Mouse (Mus musculus) embryonic facial prominence, embryonic 10.5 days (tissue): ENCODE results near the gene Nlgn1. TPM values are rescaled to one million over a fixed set of nuclear protein-coding genes. Genes with fewer than 3 reads are reported as not detected.

Source experiments
- DNase-seq: peaks from one replicate; pipeline ENCODE4 v3.0.0-alpha.2; 2017; ENCODE audit warnings: low spot score
- H3K27ac ChIP-seq: fragments of 300-500 bp; sonication (generic); replicated peaks from 2 replicates; pipeline ENCODE4 v1.5.1; 2016; ENCODE audit warnings: mild to moderate bottlenecking
- H3K27me3 ChIP-seq: fragments of 300-500 bp; sonication (generic); replicated peaks from 2 replicates; pipeline ENCODE4 v1.6.1; 2016; ENCODE audit warnings: low read depth, mild to moderate bottlenecking; ENCODE audit not compliant: poor library complexity, severe bottlenecking
- H3K36me3 ChIP-seq: fragments of 300-500 bp; sonication (generic); replicated peaks from 2 replicates; pipeline ENCODE4 v1.6.1; 2016; ENCODE audit warnings: mild to moderate bottlenecking, moderate library complexity
- H3K4me1 ChIP-seq: fragments of 300-500 bp; sonication (generic); 2 replicates; pipeline ENCODE4 v1.6.1; 2016
- H3K4me3 ChIP-seq: fragments of 300-500 bp; sonication (generic); 2 replicates; pipeline ENCODE4 v1.5.1; 2016; ENCODE audit warnings: mild to moderate bottlenecking, moderate library complexity
- H3K9me3 ChIP-seq: fragments of 300-500 bp; sonication (generic); 2 replicates; pipeline ENCODE4 v1.6.1; 2016; ENCODE audit warnings: mild to moderate bottlenecking
- WGBS: fragments of 180-500 bp; shearing (Covaris S2); methylation state at CpG from one replicate; pipeline ENCODE4 v1.1.7; 2016; 5-methylcytosine and 5-hydroxymethylcytosine counted together
- polyA plus RNA-seq: library from polyadenylated mRNA; unstranded; fragments of >200 nt; fragmentation: Nextera tagmentation; extraction: Ambion mirVana; gene quantifications from 2 replicates; pipeline ENCODE4 v1.2.1, GENCODE M21; 2016

Gene Nlgn1
- polyA plus RNA-seq, 1 experiment from 2014 or later: 1.2 TPM

DNA sequence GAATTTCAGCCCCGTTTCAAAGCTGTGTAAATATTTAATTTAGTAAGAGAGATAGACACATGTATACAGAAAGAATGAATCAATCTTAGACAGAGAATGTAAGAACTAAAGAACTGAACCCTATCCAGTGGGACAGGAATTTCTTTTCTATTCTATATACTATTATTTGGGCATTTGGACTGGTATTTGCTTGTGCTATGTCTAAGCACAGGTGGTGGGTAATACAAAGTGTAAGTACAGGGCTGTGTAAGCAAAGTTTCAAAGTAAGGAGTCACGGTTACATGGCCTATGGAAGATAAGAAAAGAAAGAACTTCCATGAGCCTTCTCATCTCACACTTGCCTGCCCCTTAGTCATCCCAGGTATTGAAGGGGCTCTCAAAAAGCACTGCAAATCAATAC, 624.9 kb downstream of the Nlgn1 start:
- Histone ChIP-seq H3K4me1 (no peaks in the 10 kb centered on the region), H3K9me3 (no peaks in the 10 kb centered on the region), H3K36me3 (no peaks in the 10 kb centered on the region), H3K4me3 (no peak overlapping the region), H3K27me3 (no peaks in the 10 kb centered on the region), H3K27ac (no peak overlapping the region)
- 79% methylated on average over 2 of the region's 2 CpGs for WGBS
- no peak for DNase-seq

DNA sequence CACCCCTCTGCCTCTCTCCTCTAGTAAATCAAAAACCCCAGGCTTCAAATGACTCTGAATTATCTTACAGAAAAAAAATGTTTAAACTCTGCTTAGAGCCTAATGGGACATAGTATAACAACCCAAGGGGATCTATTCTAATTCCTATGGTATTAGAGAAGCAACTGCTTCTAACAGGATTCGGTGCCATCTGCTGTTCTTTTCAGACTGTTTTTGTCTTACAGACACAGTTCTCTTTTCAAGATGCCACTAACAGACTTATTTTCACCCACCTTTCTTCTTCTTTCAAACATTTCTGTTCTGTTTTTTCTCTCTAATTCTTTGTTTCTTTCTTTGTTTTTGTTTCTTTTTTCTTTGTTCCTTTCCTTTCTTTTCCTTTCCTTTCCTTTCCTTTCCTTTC, 635.0 kb downstream of the Nlgn1 start:
- Histone ChIP-seq H3K36me3 (no peaks in the 10 kb centered on the region), H3K27ac (no peak overlapping the region), H3K4me3 (no peak overlapping the region), H3K27me3 (no peaks in the 10 kb centered on the region), H3K9me3 (no peaks in the 10 kb centered on the region), H3K4me1 (no peaks in the 10 kb centered on the region)
- DNase-seq: no peak
- WGBS: 81% methylated on average over 1 of the region's 1 CpGs

GRCm38 (mm10) chr3:25688789-25689464, 643.3 kb downstream of the Nlgn1 start:
- no peaks in the 10 kb centered on the region for H3K9me3 ChIP-seq
- 85% methylated on average over 6 of the region's 6 CpGs for WGBS
- H3K27me3 ChIP-seq: no peaks in the 10 kb centered on the region
- no peaks in the 10 kb centered on the region for H3K36me3 ChIP-seq
- H3K4me1 ChIP-seq: no peaks in the 10 kb centered on the region
- H3K27ac ChIP-seq: no peak overlapping the region
- DNase-seq: no peak
- H3K4me3 ChIP-seq: no peak overlapping the region

GRCm38 (mm10) chr3:25683696-25684095, 648.6 kb downstream of the Nlgn1 start:
- Histone ChIP-seq H3K27ac (no peak overlapping the region), H3K4me1 (no peaks in the 10 kb centered on the region), H3K9me3 (no peaks in the 10 kb centered on the region), H3K4me3 (no peak overlapping the region), H3K36me3 (no peaks in the 10 kb centered on the region), H3K27me3 (no peaks in the 10 kb centered on the region)
- WGBS: 93% methylated on average over 2 of the region's 2 CpGs
- no peak for DNase-seq

GRCm38 (mm10) chr3:25679373-25679772, 652.9 kb downstream of the Nlgn1 start:
- Histone ChIP-seq H3K27ac (no peak overlapping the region), H3K4me1 (no peaks in the 10 kb centered on the region), H3K9me3 (no peaks in the 10 kb centered on the region), H3K36me3 (no peaks in the 10 kb centered on the region), H3K4me3 (no peak overlapping the region), H3K27me3 (no peaks in the 10 kb centered on the region)
- no peak for DNase-seq
- WGBS: 75% methylated on average over 2 of the region's 2 CpGs

DNA sequence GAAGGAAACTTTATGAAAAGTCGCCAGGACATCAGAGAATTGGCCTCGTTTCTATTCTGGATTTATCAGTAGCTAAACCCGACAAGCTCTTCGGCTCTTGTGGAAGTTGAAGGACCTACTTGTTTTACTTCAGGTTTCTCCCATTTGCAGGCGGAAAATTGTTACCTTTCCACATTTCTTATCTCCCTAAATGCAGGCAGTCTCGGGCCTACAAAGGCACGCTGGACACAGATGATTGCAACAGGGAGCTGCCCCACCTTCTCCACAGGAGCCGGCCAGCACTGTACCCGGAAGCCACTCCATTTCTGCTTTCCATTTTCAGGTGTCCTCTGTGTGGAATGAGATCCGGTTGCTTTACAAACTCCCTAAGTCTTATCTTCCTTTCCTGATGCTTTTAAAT, 656.4 kb downstream of the Nlgn1 start:
- no peak for DNase-seq
- Histone ChIP-seq H3K4me3 (no peak overlapping the region), H3K27ac (no peak overlapping the region), H3K9me3 (no peaks in the 10 kb centered on the region), H3K4me1 (no peaks in the 10 kb centered on the region), H3K36me3 (no peaks in the 10 kb centered on the region), H3K27me3 (no peaks in the 10 kb centered on the region)
- 85% methylated on average over 10 of the region's 10 CpGs for WGBS

DNA sequence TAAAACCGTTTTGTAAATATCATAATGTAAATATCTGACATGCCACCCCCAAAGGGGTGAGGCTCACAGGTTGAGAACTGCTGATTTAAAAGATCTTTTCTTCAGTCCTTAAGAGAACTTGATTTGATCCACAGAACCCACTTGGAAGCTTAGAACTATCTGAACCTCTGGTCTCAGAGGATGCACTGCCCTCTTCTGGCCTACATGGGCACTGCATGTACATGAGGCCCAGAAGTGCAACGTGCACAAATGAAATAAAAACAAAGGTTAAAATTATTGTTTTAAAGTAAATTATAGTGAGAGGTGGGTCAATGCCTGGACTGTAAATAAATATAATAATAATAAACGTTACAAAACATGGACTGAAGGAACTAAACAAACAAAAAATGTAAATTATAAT, 657.2 kb downstream of the Nlgn1 start:
- DNase-seq: peak; percentile 34

DNA sequence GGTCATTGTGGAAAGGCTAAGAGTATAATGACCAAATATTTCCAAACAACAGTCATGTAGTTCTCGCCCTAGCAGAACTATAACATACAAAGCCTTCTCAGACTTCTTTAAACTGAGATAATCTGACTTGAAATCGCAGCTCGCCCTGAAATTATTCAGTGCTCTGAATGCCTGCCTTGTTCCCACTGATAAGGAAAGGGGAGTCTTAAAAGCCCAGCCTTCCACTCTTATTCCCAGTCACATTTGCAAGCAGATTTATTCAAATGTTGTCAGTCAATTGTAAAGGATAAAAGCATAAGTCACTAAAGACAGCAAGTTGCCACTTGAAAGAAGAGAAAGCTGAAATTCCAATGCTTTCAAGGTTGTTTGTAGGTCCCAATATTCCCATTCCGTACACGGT, 658.9 kb downstream of the Nlgn1 start:
- no peak for DNase-seq
- no peak overlapping the region for H3K4me3 ChIP-seq
- H3K27ac ChIP-seq: no peak overlapping the region
- H3K9me3 ChIP-seq: no peaks in the 10 kb centered on the region
- H3K27me3 ChIP-seq: no peaks in the 10 kb centered on the region
- WGBS: 61% methylated on average over 5 of the region's 5 CpGs
- H3K36me3 ChIP-seq: no peaks in the 10 kb centered on the region
- no peaks in the 10 kb centered on the region for H3K4me1 ChIP-seq

More for the DNA sequence above, 657.2 kb downstream of the Nlgn1 start:
- WGBS: 51% methylated on average over 3 of the region's 3 CpGs
- Histone ChIP-seq H3K27me3 (no peaks in the 10 kb centered on the region), H3K4me1 (no peaks in the 10 kb centered on the region), H3K4me3 (no peak overlapping the region), H3K36me3 (no peaks in the 10 kb centered on the region), H3K27ac (no peak overlapping the region), H3K9me3 (no peaks in the 10 kb centered on the region)

GRCm38 (mm10) chr3:25672779-25673178, 659.5 kb downstream of the Nlgn1 start:
- no peak for DNase-seq
- Histone ChIP-seq H3K36me3 (no peaks in the 10 kb centered on the region), H3K9me3 (no peaks in the 10 kb centered on the region), H3K4me1 (no peaks in the 10 kb centered on the region), H3K27ac (no peak overlapping the region), H3K27me3 (no peaks in the 10 kb centered on the region), H3K4me3 (no peak overlapping the region)
- 71% methylated on average over 4 of the region's 4 CpGs for WGBS

DNA sequence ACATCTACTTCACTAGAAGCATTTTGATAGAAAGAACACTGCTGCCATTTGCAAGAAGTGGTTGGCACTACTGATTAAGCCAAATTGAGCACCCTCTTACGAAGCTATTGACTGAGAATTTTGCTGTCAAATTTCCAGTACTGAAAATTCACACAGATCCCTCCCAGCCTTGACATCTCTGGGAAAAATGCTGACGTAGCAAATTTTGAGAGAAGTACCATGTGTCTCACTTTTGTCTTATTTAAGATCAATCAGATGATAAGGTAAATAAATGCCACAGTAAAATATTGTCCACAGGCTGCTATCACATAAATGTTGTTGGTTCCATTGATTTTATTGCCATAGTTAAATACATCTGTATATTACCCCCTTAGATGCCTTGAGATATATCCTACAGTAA, 668.8 kb downstream of the Nlgn1 start:
- H3K27me3 ChIP-seq: no peaks in the 10 kb centered on the region
- WGBS: 88% methylated on average over 2 of the region's 2 CpGs
- no peaks in the 10 kb centered on the region for H3K4me1 ChIP-seq
- no peaks in the 10 kb centered on the region for H3K36me3 ChIP-seq
- H3K4me3 ChIP-seq: no peak overlapping the region
- no peaks in the 10 kb centered on the region for H3K9me3 ChIP-seq
- DNase-seq: no peak
- H3K27ac ChIP-seq: no peak overlapping the region

DNA sequence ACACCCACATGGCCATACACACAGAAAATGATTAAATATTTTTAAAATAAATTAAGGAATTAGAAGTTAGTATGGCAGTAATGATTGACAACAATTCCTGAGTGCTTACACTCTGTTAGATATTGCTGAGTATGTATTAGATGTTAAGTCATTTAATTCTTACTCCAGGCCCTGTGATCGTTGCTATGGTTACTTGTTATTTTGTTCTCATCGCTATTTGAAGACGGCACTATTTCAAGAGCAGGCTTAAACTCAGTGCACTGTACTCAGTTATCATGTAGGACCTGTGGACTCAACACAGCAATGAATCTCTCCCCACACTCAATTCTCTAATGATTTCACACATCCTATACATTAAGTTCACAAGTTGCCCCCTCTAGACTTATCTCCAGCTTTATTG, 672.0 kb downstream of the Nlgn1 start:
- no peak for DNase-seq
- Histone ChIP-seq H3K36me3 (no peaks in the 10 kb centered on the region), H3K4me1 (no peaks in the 10 kb centered on the region), H3K4me3 (no peak overlapping the region), H3K27me3 (no peaks in the 10 kb centered on the region), H3K27ac (no peak overlapping the region), H3K9me3 (no peaks in the 10 kb centered on the region)
- 96% methylated on average over 3 of the region's 3 CpGs for WGBS

- H3K4me1 ChIP-seq: no peaks in the 10 kb centered on the region
- no peak for DNase-seq
- H3K27ac ChIP-seq: no peak overlapping the region
- no peaks in the 10 kb centered on the region for H3K27me3 ChIP-seq
- 93% methylated on average over 14 of the region's 14 CpGs for WGBS
- H3K9me3 ChIP-seq: no peaks in the 10 kb centered on the region
- H3K36me3 ChIP-seq: no peaks in the 10 kb centered on the region
- no peak overlapping the region for H3K4me3 ChIP-seq
Observed at GRCm38 (mm10) chr3:25658006-25658405, 674.3 kb downstream of the Nlgn1 start.

GRCm38 (mm10) chr3:25657074-25657473, 675.2 kb downstream of the Nlgn1 start:
- no peak for DNase-seq
- 94% methylated on average over 11 of the region's 11 CpGs for WGBS
- Histone ChIP-seq H3K4me3 (no peak overlapping the region), H3K9me3 (no peaks in the 10 kb centered on the region), H3K27me3 (no peaks in the 10 kb centered on the region), H3K36me3 (no peaks in the 10 kb centered on the region), H3K4me1 (no peaks in the 10 kb centered on the region), H3K27ac (no peak overlapping the region)
